Mouse (Mus musculus) gastrocnemius, postnatal 14 days (tissue): ENCODE results near the gene Aacs. TPM values are rescaled to one million over a fixed set of nuclear protein-coding genes. Genes with fewer than 3 reads are reported as not detected.

Experiments
- DNase-seq: peaks from one replicate; pipeline ENCODE4 v3.0.0; 2021; ENCODE audit warnings: mixed read lengths
- intact Hi-C: fragments of 180-260 bp; cut with DNase I; formaldehyde crosslinking; loops from one replicate; pipeline ENCODE4 v1.15.1; 2025; ENCODE audit warnings: low total_unique reads
- microRNA-seq, 2 experiments: library from miRNA; unstranded; fragments of <30 nt; microRNA quantifications; one replicate each; pipeline ENCODE4 v1.2.0; 2021
- total RNA-seq, 2 experiments: library from RNA; stranded (reverse); gene quantifications; 2 replicates each; pipeline ENCODE4 v1.2.3; 2021

The Aacs gene
- total RNA-seq, 2 experiments from 2014 or later: 2.0 to 4.6 TPM

GRCm38 (mm10) chr5:125525516-125525915 lies 49.9 kb downstream of the Aacs start:
- intact Hi-C loops: no loop called here
- no peak for DNase-seq

GRCm38 (mm10) chr5:125526464-125526863 lies 50.9 kb downstream of the Aacs start:
- intact Hi-C loops: no loop called here

DNA sequence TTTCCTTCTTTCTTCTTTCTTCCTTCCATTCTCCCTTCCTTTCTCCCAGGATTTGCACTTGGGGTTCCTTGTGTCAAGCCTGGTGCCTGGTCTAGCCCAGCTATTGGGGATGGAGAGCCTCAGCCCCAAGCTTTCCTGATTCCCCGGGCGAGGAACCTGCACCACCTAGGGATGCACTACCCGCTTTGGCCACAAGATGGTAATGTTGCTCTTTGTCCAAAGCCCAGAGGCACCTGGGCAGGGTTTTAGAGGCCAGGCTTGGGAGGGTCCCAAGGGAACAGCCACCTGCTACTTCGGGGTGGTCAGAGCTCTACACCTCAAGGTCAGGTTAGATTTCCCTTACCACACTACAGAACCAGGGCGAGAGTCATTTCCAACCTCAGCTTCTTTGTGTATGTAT lies 53.5 kb downstream of the Aacs start:
- DNase-seq: peak; percentile 61
- intact Hi-C loops: no loop called here

More at GRCm38 (mm10) chr5:125526464-125526863, 50.9 kb downstream of the Aacs start:
- no peak for DNase-seq

DNA sequence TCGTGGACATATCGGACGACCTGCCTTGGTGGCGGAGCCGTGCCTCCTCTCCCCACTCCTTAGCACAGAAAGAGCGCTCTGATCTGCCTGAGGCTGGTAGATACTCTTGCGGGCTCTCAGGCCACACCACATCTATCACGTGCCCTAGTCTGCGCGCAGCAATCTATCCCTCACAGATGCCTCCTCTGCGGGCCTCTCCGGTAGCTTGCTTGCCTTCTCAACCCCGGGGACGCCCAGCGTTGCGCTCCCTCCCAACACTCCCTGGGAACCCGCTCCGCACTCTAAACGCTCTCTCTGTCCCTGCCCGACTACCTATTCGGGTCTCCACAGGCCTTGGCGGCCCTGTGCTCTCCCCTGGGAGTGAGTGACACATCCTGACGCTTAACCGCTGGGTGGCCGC lies 56.0 kb downstream of the Aacs start, which contains the start of gene Tmem132b:
TSS of gene Tmem132b (plus strand) at position 141 of the 400 bp plus-strand sequence.
- intact Hi-C loops: no loop called here
- DNase-seq: no peak

DNA sequence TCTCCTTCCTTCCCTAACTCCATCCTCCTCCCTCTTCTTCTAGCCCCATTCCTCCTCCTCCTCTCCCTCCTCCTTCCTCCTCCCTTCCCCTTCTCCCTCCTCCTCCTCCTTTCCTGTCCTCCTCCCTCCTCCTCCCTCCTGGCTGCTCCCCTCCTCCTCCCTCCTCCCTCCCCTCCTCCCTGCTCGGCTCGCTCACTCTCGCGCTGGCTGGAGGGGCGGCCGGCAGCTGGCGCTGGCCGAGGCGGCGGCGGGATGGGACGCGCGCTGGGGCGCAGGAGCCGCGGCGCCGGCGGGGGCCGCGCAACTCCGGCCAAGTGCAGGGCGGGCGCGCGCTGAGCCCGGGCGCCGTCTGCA lies 56.6 kb downstream of the Aacs start:
- intact Hi-C loops: no loop called here
- DNase-seq: no peak

DNA sequence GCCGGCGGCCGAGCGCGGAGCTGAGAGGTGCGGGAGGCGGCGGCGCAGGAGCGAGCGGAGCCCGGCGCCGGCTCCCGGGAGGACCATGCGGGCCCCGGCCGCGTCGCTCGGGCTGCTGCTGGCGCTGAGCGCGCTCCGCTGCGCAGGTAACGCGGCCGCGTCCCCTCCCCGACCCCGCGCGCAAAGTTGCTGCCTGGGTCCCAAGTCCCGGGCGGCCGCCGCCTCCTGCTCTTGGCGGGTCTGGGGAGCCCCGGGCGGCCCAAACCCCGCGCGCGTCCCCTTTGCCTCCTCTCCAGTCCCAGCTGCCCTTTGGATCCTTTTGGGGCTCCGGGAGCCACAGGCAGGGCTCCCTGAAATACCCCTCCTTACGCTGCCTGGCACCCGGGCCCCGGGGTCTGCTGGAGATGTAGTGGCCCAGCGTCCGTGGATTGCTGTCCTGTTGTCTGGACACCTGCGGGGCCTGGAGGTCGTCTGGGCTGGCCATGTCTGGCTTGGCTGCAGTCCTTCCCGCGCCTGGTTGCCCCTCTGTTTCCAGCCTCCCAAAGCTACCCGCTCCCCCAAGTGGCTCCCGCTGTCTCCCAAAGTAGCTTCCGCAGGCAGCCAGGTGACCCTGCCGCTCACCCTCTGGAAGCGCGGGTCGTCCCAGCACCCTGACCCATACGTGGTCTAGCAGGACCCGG lies 57.1 kb downstream of the Aacs start:
- intact Hi-C loops: no loop called here
- no peak for DNase-seq

DNA sequence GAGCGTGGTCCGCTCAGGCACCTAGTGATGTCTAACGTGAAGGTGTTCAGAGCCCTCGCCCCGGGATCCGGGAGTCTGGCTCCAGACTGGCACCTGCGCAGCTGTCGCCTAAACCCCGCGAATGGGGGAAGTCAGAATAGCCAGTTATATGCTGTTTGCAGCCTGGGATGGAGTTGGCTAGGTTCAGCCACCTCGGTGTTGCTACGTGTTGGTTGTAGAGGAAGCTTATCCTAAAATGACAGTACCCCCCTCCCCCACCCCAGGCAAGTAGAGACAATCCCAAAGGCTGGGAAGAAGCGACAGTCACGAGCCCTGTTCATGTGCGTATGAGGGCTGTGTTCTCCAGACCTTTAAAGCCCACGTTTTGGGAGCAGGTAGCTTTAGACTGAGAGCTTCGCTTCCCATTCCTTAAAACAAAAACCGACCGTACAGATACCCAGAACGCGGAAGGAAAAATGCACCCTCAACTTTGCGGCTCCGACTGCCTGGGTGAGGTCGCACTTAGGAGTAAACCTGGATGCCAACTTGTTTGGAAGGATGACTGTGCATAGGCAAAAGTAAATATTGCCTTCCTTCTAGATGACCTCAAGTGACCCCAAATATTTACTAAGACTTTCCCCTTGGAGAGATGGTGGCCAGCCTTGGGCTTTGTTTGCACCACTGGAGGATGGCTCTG lies 57.7 kb downstream of the Aacs start:
- intact Hi-C loops: no loop called here
- no peak for DNase-seq

DNA sequence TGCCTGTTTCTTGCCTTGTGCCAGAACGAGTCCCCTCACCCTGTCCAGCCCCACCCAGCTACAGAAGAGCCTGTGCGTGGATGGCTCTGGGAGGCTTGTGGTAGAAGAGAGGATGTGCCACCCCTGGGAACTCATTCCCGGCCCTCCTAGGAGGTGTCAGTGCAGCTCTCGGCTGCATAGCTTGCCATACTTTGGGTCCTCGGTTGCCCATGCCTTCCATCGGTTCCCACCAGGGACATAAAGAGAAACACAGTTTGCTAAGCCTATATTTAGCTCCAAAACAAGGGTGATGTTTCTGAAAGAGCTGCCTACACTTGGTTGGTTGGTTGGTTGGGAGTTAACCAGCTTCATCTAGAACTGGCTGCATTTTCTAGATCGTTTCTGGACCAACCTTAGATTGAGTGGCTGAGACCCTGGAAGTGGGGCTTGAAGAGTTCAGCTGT lies 58.6 kb downstream of the Aacs start:
- intact Hi-C loops: no loop called here
- DNase-seq: no peak

DNA sequence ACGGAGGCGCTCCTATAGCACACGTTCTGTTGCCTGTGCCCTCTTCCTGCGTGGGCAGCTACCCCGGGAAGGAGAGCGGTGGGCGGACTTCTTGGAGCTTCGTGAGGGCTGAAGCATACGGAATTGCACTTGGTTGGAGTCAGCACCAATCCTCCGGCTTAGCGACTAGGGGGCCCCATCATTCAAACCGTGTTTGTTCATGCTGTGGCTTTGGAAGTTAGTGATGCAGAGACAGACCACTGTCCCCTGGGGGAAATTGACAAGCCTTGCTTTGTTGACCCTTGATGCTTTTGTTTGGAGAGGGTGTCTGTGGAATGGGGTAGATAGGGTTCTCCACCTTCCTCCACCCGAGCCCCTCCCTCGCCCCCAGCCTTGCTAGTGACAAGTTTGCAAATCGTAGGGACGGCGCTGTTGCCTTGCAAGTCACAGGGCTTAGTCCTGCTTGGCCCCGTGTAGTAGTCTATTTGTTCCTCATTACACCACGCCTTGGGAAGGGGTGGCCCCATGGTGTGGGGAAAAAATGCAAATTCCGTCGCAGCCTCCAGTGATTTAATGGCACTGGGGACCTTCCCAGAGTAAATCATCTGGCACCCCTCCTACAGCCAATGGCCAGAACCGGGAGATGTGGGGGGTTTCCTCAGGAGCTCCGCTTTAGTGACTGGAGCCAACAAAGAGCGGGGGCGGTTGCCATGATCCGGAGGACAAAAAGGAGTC lies 59.2 kb downstream of the Aacs start:
- intact Hi-C loops: no loop called here
- DNase-seq: no peak

- DNase-seq: no peak
- intact Hi-C loops: no loop called here
These were observed 69.5 kb downstream of the Aacs start for GRCm38 (mm10) chr5:125545090-125545489.

GRCm38 (mm10) chr5:125546293-125546692 lies 70.7 kb downstream of the Aacs start:
- intact Hi-C loops: no loop called here
- DNase-seq: no peak

GRCm38 (mm10) chr5:125549750-125550489 lies 74.3 kb downstream of the Aacs start:
- DNase-seq: no peak
- intact Hi-C loops: no loop called here

- intact Hi-C loops: no loop called here
- DNase-seq: no peak
These were observed 80.1 kb downstream of the Aacs start for GRCm38 (mm10) chr5:125555732-125556131.

GRCm38 (mm10) chr5:125563492-125563891 lies 87.9 kb downstream of the Aacs start:
- DNase-seq: no peak
- intact Hi-C loops: no loop called here

GRCm38 (mm10) chr5:125565725-125566124 lies 90.1 kb downstream of the Aacs start:
- no peak for DNase-seq
- intact Hi-C loops: no loop called here

Small RNA genes lying within 50 kb of the gene (microRNA-seq; reads per million reads assigned to microRNA genes)
- 0 reads per million in 2 experiments for gene Gm27551

Other genes with a start within 250 kb of the Aacs start
- 10 to 100 TPM; 55.0 to 80.1 TPM for gene Scarb1, start 134.7 kb upstream of the Aacs start, total RNA-seq
- not detected for gene Gm10382, start 86.5 kb upstream of the Aacs start, total RNA-seq
- 1,000 to 10,000 TPM in 1 of 2 experiments, 100 to 1,000 TPM in 1; 660 to 1,001 TPM for gene Ubc, start 85.6 kb upstream of the Aacs start, total RNA-seq
- 1 to 10 TPM; 3.6 to 4.0 TPM for gene Dhx37, start 41.7 kb upstream of the Aacs start, total RNA-seq
- 1 to 10 TPM; 5.3 to 6.4 TPM for gene Bri3bp, start 34.2 kb upstream of the Aacs start, total RNA-seq
- gene Tmem132b, start 56.0 kb downstream of the Aacs start, total RNA-seq: under 1 TPM; 0.11 to 0.18 TPM